Mouse (Mus musculus): ENCODE data around the gene Ago3.

- TF ChIP-seq CTCF (IDR thresholded peaks at IDR 0.05; ENCODE audit: extremely low read depth, insufficient read depth, insufficient read length, insufficient replicate concordance) (no peak), POLR2A (IDR thresholded peaks at IDR 0.05; ENCODE audit: low read depth, low read length) (no peak)
Measured at GRCm38 (mm10) chr4:126314393-126314792, 115.0 kb downstream of the Ago3 start.
